Mouse (Mus musculus) forebrain, embryonic 13.5 days (tissue): Measurements from ENCODE around the gene Gjc1. TPM values are rescaled to one million over a fixed set of nuclear protein-coding genes. Genes with fewer than 3 reads are reported as not detected.

Source experiments
- ATAC-seq: fragments of 200-750 bp; cut with Nextera tagmentation; 2 replicates; pipeline ENCODE4 v1.8.0; 2017
- H3K27ac ChIP-seq: fragments of 300-500 bp; sonication (generic); 2 replicates; pipeline ENCODE4 v1.5.1; 2015; ENCODE audit warnings: inconsistent platforms, mild to moderate bottlenecking, moderate library complexity
- H3K27me3 ChIP-seq: fragments of 300-500 bp; sonication (generic); 2 replicates; pipeline ENCODE4 v1.6.1; 2015; ENCODE audit warnings: mild to moderate bottlenecking, inconsistent platforms
- H3K36me3 ChIP-seq: fragments of 300-500 bp; sonication (generic); 2 replicates; pipeline ENCODE4 v1.6.1; 2015; ENCODE audit warnings: mild to moderate bottlenecking, inconsistent platforms; ENCODE audit not compliant: poor library complexity, severe bottlenecking
- H3K4me1 ChIP-seq: fragments of 300-500 bp; sonication (generic); 2 replicates; pipeline ENCODE4 v1.6.1; 2015; ENCODE audit warnings: inconsistent platforms
- H3K4me2 ChIP-seq: fragments of 300-500 bp; sonication (generic); 2 replicates; pipeline ENCODE4 v1.6.1; 2015; ENCODE audit warnings: inconsistent platforms, mild to moderate bottlenecking, moderate library complexity
- H3K4me3 ChIP-seq: fragments of 300-500 bp; sonication (generic); 2 replicates; pipeline ENCODE4 v1.5.1; 2015; ENCODE audit warnings: mild to moderate bottlenecking, inconsistent platforms
- H3K9ac ChIP-seq: fragments of 300-500 bp; sonication (generic); 2 replicates; pipeline ENCODE4 v1.6.1; 2015; ENCODE audit warnings: mild to moderate bottlenecking, inconsistent platforms
- H3K9me3 ChIP-seq: fragments of 300-500 bp; sonication (generic); replicated peaks from 2 replicates; pipeline ENCODE4 v1.6.1; 2016; ENCODE audit warnings: inconsistent platforms
- WGBS: fragments of 180-500 bp; shearing (Covaris S2); methylation state at CpG from one replicate; pipeline ENCODE4 v1.1.7; 2015; 5-methylcytosine and 5-hydroxymethylcytosine counted together
- polyA plus RNA-seq: library from polyadenylated mRNA; unstranded; fragments of >200 nt; fragmentation: Nextera tagmentation; extraction: Ambion mirVana; gene quantifications from 2 replicates; pipeline ENCODE4 v1.2.1, GENCODE M21; 2015

The Gjc1 gene
- polyA plus RNA-seq, 1 experiment from 2014 or later = 69.2 TPM

DNA sequence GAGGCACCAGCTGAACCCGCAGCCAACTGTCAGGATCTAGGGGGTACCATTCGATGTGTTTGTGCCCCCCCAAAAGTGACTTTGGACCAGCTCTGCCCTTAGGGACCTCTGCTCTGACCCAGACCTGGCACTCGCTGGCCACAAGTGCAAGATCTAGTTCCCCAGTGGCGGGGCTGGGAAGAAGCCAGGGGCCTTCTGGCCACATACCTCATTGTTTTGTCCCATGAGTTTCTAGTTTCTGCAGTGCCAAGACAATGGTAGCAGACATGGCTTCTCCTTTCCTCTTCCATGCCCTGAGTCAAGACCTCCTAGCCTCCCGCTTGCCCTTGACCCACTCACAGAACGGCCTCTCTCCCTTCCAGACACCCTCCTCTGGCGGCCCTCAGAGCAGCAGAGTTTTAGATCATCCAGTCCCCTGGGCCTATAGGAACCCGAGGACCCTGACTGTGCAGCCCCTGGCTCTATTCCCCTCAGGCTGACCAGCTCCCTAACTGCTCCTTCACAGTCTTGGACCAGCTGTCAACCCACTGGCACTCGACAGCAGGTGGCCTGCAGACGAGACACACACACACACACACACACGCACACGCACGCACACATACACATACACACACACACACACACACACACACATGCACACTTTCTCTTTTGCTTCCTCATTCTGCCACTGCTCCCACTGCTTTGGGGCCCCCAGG is 66.5 kb downstream of the Gjc1 start:
- Histone ChIP-seq H3K4me2 (no peak overlapping the region), H3K9ac (no peak overlapping the region), H3K9me3 (no peaks in the 10 kb centered on the region), H3K27me3 (no peaks in the 10 kb centered on the region), H3K36me3 (no peaks in the 10 kb centered on the region), H3K4me1 (peaks cover 32% of the 10 kb centered on the region), H3K27ac (peak overlapping the region; percentile 31; the same call in 1 of the 2 replicates), H3K4me3 (no peak overlapping the region)
- no peak for ATAC-seq
- WGBS = 67% methylated on average over 13 of the region's 13 CpGs

GRCm38 (mm10) chr11:102749712-102750111 is 69.8 kb downstream of the Gjc1 start:
- Histone ChIP-seq H3K27me3 (no peaks in the 10 kb centered on the region), H3K36me3 (no peaks in the 10 kb centered on the region), H3K9me3 (no peaks in the 10 kb centered on the region), H3K9ac (no peak overlapping the region), H3K27ac (no peak overlapping the region), H3K4me2 (no peak overlapping the region), H3K4me1 (peaks cover 20% of the 10 kb centered on the region), H3K4me3 (no peak overlapping the region)
- no peak for ATAC-seq
- 69% methylated on average over 2 of the region's 2 CpGs for WGBS

Other genes with a start within 250 kb of the Gjc1 start
- 8.8 and 17.2 TPM in 2 replicates for gene Gm11627, start 240.2 kb downstream of the Gjc1 start, polyA plus RNA-seq
- 22.0 and 24.4 TPM in 2 replicates for gene Fzd2, start 215.3 kb downstream of the Gjc1 start, polyA plus RNA-seq
- gene Meioc, start 156.0 kb downstream of the Gjc1 start, polyA plus RNA-seq = 0.09 and 0.13 TPM in 2 replicates
- gene Ccdc43, start 121.9 kb downstream of the Gjc1 start, polyA plus RNA-seq = 45.8 and 46.3 TPM in 2 replicates
- gene Adam11, start 58.3 kb downstream of the Gjc1 start, polyA plus RNA-seq = 16.1 and 22.6 TPM in 2 replicates
- 1.2 and 2.0 TPM in 2 replicates for gene Higd1b, start 16.1 kb upstream of the Gjc1 start, polyA plus RNA-seq
- gene Eftud2, start 61.3 kb upstream of the Gjc1 start, polyA plus RNA-seq = 199 and 235 TPM in 2 replicates
- 1.8 and 2.8 TPM in 2 replicates for gene Ccdc103, start 61.5 kb upstream of the Gjc1 start, polyA plus RNA-seq
- not detected in 2 replicates for gene Fam187a, start 65.5 kb upstream of the Gjc1 start, polyA plus RNA-seq
- gene Gfap, start 81.2 kb upstream of the Gjc1 start, polyA plus RNA-seq = not detected in 2 replicates
- 10.3 and 10.7 TPM in 2 replicates for gene Kif18b, start 105.4 kb upstream of the Gjc1 start, polyA plus RNA-seq
- 1.4 and 1.5 TPM in 2 replicates for gene C1ql1, start 127.0 kb upstream of the Gjc1 start, polyA plus RNA-seq
- gene Nmt1, start 208.5 kb upstream of the Gjc1 start, polyA plus RNA-seq = 47.3 and 53.9 TPM in 2 replicates
- gene Dcakd, start 208.6 kb upstream of the Gjc1 start, polyA plus RNA-seq = 182 and 195 TPM in 2 replicates